Mouse (Mus musculus): ENCODE results near the gene Ppp2r5d. TPM values are rescaled to one million over a fixed set of nuclear protein-coding genes. Genes with fewer than 3 reads are reported as not detected.

Gene Ppp2r5d
- total and polyA plus RNA-seq, 2 experiments from 2014 or later: 94.1 to 128 TPM

DNA sequence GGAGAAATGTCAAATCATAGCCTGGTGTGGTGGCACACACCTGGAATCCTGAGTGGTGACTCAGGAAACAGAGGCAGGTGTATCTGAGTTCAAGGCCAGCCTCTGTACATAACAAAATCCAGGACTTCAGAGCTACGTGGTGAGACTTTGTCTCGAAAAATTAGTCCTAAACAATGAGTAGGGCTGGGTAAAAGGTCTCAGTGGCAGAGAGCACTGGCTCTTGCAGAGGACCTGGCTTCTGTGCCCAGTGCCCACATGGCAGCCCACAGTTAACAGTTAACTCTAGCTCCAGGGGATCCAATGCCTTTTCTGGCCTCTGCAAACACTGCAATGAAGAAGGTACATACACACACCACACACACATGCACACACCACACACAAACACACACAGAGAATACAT is 42.9 kb upstream of the Ppp2r5d start:
- ATAC-seq (ENCODE audit: low FRiP score) (no peak), DNase-seq (ENCODE audit: low spot score) (no peak)
- H3K9ac ChIP-seq (replicated peaks; ENCODE audit: low read length, poor library complexity, severe bottlenecking): no peak overlapping the region
- peaks cover 16% of the 10 kb centered on the region for H3K36me3 ChIP-seq (ENCODE audit: insufficient read depth, low read length)
- H3K4me1 ChIP-seq (ENCODE audit: insufficient read depth, low read length): peaks cover 4% of the 10 kb centered on the region; the same call in 1 of the 2 replicates
- H3K27ac ChIP-seq (ENCODE audit: low read depth, low read length): no peak overlapping the region
- 85% methylated on average over 2 of the region's 2 CpGs for WGBS
- no peak overlapping the region for H3K4me3 ChIP-seq (ENCODE audit: low read depth, low read length)
- no peaks in the 10 kb centered on the region for H3K27me3 ChIP-seq (ENCODE audit: insufficient read depth, low read length)
- no peak overlapping the region for H3K4me2 ChIP-seq (ENCODE audit: low read depth, low read length, poor library complexity, severe bottlenecking)
- no peak for TF ChIP-seq CTCF (IDR thresholded peaks at IDR 0.05)
- no peaks in the 10 kb centered on the region for H3K9me3 ChIP-seq (ENCODE audit: low read length)

DNA sequence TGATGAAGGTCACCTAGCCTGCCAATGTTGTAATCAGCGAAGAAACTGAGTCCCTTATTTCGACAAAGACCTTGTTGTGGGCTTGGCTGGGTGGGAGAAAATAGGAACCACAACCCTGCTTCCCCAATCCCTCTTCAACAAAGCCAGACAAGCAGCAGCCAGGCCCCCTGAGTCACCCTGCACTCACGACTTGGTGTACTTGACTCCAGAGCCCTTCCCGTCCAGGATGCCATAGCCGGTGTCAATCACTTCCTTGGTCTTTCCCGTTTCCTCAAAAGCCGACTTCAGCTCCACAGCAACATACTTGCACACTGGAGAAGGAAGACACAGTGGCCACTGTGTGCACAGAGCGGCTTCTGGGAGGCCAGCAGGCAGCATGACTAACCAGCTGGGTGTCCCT is 42.3 kb upstream of the Ppp2r5d start:
- H3K27me3 ChIP-seq (ENCODE audit: insufficient read depth, low read length): no peaks in the 10 kb centered on the region
- no peak for ATAC-seq (ENCODE audit: low FRiP score)
- no peak for DNase-seq (ENCODE audit: low spot score)
- H3K9me3 ChIP-seq (ENCODE audit: low read length): no peaks in the 10 kb centered on the region
- peaks cover 4% of the 10 kb centered on the region; the same call in 1 of the 2 replicates for H3K4me1 ChIP-seq (ENCODE audit: insufficient read depth, low read length)
- 80% methylated on average over 8 of the region's 8 CpGs for WGBS
- H3K4me2 ChIP-seq (ENCODE audit: low read depth, low read length, poor library complexity, severe bottlenecking): no peak overlapping the region
- no peak overlapping the region for H3K9ac ChIP-seq (replicated peaks; ENCODE audit: low read length, poor library complexity, severe bottlenecking)
- H3K27ac ChIP-seq (ENCODE audit: low read depth, low read length): no peak overlapping the region
- no peak overlapping the region for H3K4me3 ChIP-seq (ENCODE audit: low read depth, low read length)
- no peak for TF ChIP-seq CTCF (IDR thresholded peaks at IDR 0.05)
- H3K36me3 ChIP-seq (ENCODE audit: insufficient read depth, low read length): peaks cover 16% of the 10 kb centered on the region

DNA sequence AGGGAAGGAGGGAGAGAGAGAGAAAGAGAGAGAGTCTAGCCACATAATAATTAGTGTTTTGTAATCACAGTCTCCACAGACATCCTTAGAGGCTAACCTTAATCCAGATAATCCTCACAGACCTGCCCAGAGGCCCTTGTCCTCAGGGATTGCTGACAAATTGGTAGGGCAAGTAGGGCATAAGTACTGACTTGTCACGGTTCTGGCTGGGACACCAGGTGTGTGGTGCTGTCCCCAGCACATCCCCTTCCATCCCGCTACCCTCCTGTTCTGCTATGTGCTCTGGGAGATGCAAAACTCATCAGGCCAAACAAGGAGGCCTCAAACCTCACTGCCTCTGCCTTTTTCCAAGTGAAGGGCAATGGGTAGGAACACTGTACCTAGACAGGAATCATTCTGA is 40.6 kb upstream of the Ppp2r5d start:
- Histone ChIP-seq H3K4me3 (ENCODE audit: low read depth, low read length) (no peak overlapping the region), H3K27ac (ENCODE audit: low read depth, low read length) (no peak overlapping the region), H3K9me3 (ENCODE audit: low read length) (no peaks in the 10 kb centered on the region), H3K27me3 (ENCODE audit: insufficient read depth, low read length) (no peaks in the 10 kb centered on the region), H3K4me1 (ENCODE audit: insufficient read depth, low read length) (no peaks in the 10 kb centered on the region), H3K36me3 (ENCODE audit: insufficient read depth, low read length) (peaks cover 19% of the 10 kb centered on the region), H3K9ac (replicated peaks; ENCODE audit: low read length, poor library complexity, severe bottlenecking) (no peak overlapping the region), H3K4me2 (ENCODE audit: low read depth, low read length, poor library complexity, severe bottlenecking) (no peak overlapping the region)
- no peak for TF ChIP-seq CTCF (IDR thresholded peaks at IDR 0.05)
- DNase-seq (ENCODE audit: low spot score): no peak
- 64% methylated on average over 2 of the region's 2 CpGs for WGBS
- no peak for ATAC-seq (ENCODE audit: low FRiP score)

DNA sequence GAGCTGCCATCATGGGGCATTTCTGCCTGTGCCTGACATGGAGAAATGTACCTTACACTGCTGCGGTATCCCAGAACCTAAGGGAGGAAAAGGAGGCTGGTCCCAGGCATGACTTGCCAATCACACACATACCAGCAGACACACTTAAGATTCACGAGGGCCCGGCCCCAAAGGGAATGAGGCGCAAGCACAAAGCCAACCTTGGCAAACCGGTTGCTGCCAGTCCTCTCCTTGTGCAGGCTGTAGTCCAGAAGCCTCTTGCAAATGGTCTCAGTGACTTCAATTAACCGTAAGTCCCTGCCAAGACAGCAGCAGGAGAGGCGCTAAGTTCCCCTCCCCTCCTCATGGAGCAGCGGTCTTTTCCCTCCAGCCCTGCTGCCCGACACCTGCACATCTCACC is 38.1 kb upstream of the Ppp2r5d start:
- WGBS: 84% methylated on average over 9 of the region's 9 CpGs
- H3K4me3 ChIP-seq (ENCODE audit: low read depth, low read length): no peak overlapping the region
- H3K4me2 ChIP-seq (ENCODE audit: low read depth, low read length, poor library complexity, severe bottlenecking): no peak overlapping the region
- no peaks in the 10 kb centered on the region for H3K27me3 ChIP-seq (ENCODE audit: insufficient read depth, low read length)
- H3K9ac ChIP-seq (replicated peaks; ENCODE audit: low read length, poor library complexity, severe bottlenecking): no peak overlapping the region
- H3K9me3 ChIP-seq (ENCODE audit: low read length): no peaks in the 10 kb centered on the region
- ATAC-seq (ENCODE audit: low FRiP score) (no peak), DNase-seq (ENCODE audit: low spot score) (no peak)
- no peak for TF ChIP-seq CTCF (IDR thresholded peaks at IDR 0.05)
- H3K4me1 ChIP-seq (ENCODE audit: insufficient read depth, low read length): no peaks in the 10 kb centered on the region
- H3K27ac ChIP-seq (ENCODE audit: low read depth, low read length): no peak overlapping the region
- H3K36me3 ChIP-seq (ENCODE audit: insufficient read depth, low read length): peaks cover 19% of the 10 kb centered on the region

DNA sequence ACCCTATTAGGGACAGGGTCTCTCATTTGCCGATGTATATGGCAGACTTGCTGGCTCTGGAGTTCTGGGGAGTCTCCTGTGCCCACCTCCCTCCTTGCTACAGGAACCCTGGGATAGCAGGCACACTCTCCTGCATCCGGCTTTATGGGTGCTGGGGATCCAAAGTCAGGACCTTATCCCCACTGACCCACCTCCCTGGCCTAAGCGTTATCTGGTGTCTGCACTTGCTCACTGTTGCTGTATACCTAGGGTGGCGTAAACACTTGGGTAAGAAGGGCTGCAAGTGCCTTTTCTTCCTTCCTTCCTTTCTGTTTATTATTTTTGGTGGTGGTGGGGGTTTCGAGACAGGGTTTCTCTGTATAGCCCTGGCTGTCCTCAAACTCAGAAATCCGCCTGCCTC is 36.4 kb upstream of the Ppp2r5d start:
- DNase-seq (ENCODE audit: low spot score) (no peak), ATAC-seq (ENCODE audit: low FRiP score) (no peak)
- H3K27ac ChIP-seq (ENCODE audit: low read depth, low read length): no peak overlapping the region
- peaks cover 26% of the 10 kb centered on the region for H3K36me3 ChIP-seq (ENCODE audit: insufficient read depth, low read length)
- H3K9ac ChIP-seq (replicated peaks; ENCODE audit: low read length, poor library complexity, severe bottlenecking): no peak overlapping the region
- no peak for TF ChIP-seq CTCF (IDR thresholded peaks at IDR 0.05)
- H3K4me2 ChIP-seq (ENCODE audit: low read depth, low read length, poor library complexity, severe bottlenecking): no peak overlapping the region
- no peaks in the 10 kb centered on the region for H3K9me3 ChIP-seq (ENCODE audit: low read length)
- H3K27me3 ChIP-seq (ENCODE audit: insufficient read depth, low read length): no peaks in the 10 kb centered on the region
- no peak overlapping the region for H3K4me3 ChIP-seq (ENCODE audit: low read depth, low read length)
- no peaks in the 10 kb centered on the region for H3K4me1 ChIP-seq (ENCODE audit: insufficient read depth, low read length)
- 93% methylated on average over 6 of the region's 6 CpGs for WGBS

DNA sequence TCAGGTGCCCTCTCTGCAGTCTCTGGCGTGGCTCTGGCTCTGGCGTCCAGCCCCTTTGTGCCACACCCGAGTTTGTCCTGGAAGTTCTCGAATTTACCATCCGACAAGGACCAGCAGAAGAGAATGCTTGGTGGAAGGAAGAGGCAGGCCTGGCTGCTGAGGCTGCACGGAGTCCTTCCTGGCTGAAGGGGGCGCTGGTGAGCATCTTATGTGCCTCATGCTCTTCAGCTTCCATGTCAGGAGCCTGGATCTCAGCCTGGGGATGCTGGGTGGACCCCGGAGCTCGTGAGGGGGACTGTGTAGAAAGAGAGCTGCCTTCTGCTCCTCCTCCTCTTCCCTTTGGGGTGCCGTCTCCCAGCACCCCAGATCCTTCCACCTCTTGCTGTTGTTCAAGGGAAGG is 31.2 kb upstream of the Ppp2r5d start:
- peak; percentile 53 for TF ChIP-seq CTCF (IDR thresholded peaks at IDR 0.05)
- H3K27ac ChIP-seq (ENCODE audit: low read depth, low read length): no peak overlapping the region
- no peaks in the 10 kb centered on the region for H3K27me3 ChIP-seq (ENCODE audit: insufficient read depth, low read length)
- H3K4me1 ChIP-seq (ENCODE audit: insufficient read depth, low read length): no peaks in the 10 kb centered on the region
- H3K36me3 ChIP-seq (ENCODE audit: insufficient read depth, low read length): peaks cover 28% of the 10 kb centered on the region
- H3K9ac ChIP-seq (replicated peaks; ENCODE audit: low read length, poor library complexity, severe bottlenecking): no peak overlapping the region
- no peak overlapping the region for H3K4me2 ChIP-seq (ENCODE audit: low read depth, low read length, poor library complexity, severe bottlenecking)
- no peak for DNase-seq (ENCODE audit: low spot score)
- WGBS: 71% methylated on average over 10 of the region's 10 CpGs
- H3K9me3 ChIP-seq (ENCODE audit: low read length): no peaks in the 10 kb centered on the region
- ATAC-seq (ENCODE audit: low FRiP score): no peak
- H3K4me3 ChIP-seq (ENCODE audit: low read depth, low read length): no peak overlapping the region

All from midbrain, postnatal 0 days (tissue).